Mouse (Mus musculus) stomach, postnatal 0 days (tissue): Measurements from ENCODE around the gene Med24.

ENCODE experiments used
- CTCF ChIP-seq: IDR thresholded peaks from 2 replicates; pipeline ENCODE4 v1.5.1; 2016; ENCODE audit warnings: antibody characterized with exemption, low read depth, mild to moderate bottlenecking, moderate library complexity
- EP300 ChIP-seq: optimal IDR thresholded peaks from 2 replicates; pipeline ENCODE3; 2016; ENCODE audit warnings: antibody characterized with exemption

DNA sequence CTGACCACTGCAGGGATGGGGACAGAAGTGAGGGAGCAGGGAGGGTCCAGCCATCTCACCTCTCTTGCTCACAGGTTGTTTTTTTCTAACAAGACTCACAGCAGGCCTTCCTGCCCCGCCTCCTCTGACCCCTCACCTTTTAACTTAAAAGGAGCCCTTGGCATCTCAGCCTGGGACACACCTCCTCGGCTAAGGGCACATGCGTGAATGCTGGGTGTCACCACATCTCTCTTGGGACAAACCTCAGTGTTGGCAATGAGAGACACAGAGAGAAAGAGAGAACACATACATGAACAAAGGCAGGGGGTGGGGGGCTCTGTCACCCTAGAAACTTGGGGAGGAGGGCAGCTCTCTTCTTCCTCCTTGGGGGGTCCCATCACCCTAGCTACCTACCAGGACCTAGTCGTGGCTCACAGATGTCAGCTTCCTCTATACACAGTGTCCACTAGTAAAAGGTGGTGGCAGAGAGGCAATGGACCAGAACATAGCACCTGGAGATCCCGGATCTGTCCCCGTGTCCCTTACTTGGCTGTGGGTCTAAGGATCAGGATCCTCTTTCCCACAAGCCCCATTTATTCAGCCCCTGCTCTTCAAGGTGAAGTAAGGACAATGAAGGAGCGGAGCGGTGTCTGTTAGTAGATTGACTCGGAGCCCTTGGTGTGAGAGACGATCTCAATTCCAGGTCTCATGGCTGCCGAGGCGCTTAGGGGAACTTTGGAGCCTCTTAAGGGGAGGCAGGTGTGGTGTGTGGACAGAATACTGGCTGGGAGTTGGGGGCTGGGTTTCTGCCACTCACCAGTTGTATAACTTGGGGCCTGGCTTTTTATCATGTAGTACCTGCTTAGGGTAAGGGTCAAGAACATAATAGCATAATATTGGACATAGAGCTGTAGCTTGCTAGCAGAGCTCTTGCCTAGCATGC is 17.0 kb upstream of the Med24 start:
- TF ChIP-seq CTCF (no peak), EP300 (no peak)
